Mouse (Mus musculus) gastrocnemius, postnatal 36 days (tissue): Measurements from ENCODE around the gene Gas7. TPM values are rescaled to one million over a fixed set of nuclear protein-coding genes. Genes with fewer than 3 reads are reported as not detected.

Source experiments
- DNase-seq, 2 experiments: peaks; one replicate each; pipeline ENCODE4 v3.0.0; 2022
- intact Hi-C: fragments of 180-260 bp; cut with DNase I; formaldehyde crosslinking; loops from one replicate; pipeline ENCODE4 v1.15.1; 2025
- total RNA-seq, 2 experiments: library from RNA; stranded (reverse); gene quantifications; 2 replicates each; pipeline ENCODE4 v1.2.3; 2021

The Gas7 gene
- total RNA-seq, 2 experiments from 2014 or later, result 6.9 to 10.2 TPM

GRCm38 (mm10) chr11:67564003-67564637 is 108.9 kb downstream of the Gas7 start:
- no peak for DNase-seq
- intact Hi-C loops, result no loop called here

GRCm38 (mm10) chr11:67565512-67565911 is 110.3 kb downstream of the Gas7 start:
- intact Hi-C loops, result no loop called here
- DNase-seq, result no peak

GRCm38 (mm10) chr11:67566704-67567103 is 111.5 kb downstream of the Gas7 start:
- no peak for DNase-seq
- intact Hi-C loops, result no loop called here

GRCm38 (mm10) chr11:67567184-67567583 is 111.9 kb downstream of the Gas7 start:
- intact Hi-C loops, result no loop called here
- no peak for DNase-seq

GRCm38 (mm10) chr11:67567991-67568390 is 112.8 kb downstream of the Gas7 start:
- DNase-seq, result no peak
- intact Hi-C loops, result no loop called here

- intact Hi-C loops, result no loop called here
- DNase-seq, result peak in 1 of 2 experiments; percentile 35
These were observed 113.6 kb downstream of the Gas7 start for GRCm38 (mm10) chr11:67568815-67569214.

- intact Hi-C loops, result no loop called here
- peak in 1 of 2 experiments; percentile 45 for DNase-seq
These were observed 115.7 kb downstream of the Gas7 start for GRCm38 (mm10) chr11:67570947-67571346.

GRCm38 (mm10) chr11:67574344-67574743 is 119.1 kb downstream of the Gas7 start:
- intact Hi-C loops, result loop anchor here (2.0 kb wide), 1 partner anchor 72 kb away; no protein-coding TSS in a partner anchor
- DNase-seq, result no peak

- no peak for DNase-seq
- intact Hi-C loops, result loop anchor here (5.0 kb wide), 1 partner anchor 50 kb away; no protein-coding TSS in a partner anchor
These were observed 122.2 kb downstream of the Gas7 start for GRCm38 (mm10) chr11:67577472-67577871.

- DNase-seq, result no peak
- intact Hi-C loops, result loop anchor here (5.0 kb wide), 1 partner anchor 49 kb away; no protein-coding TSS in a partner anchor
These were observed 122.8 kb downstream of the Gas7 start for GRCm38 (mm10) chr11:67577994-67578393.

- intact Hi-C loops, result loop anchor here (5.0 kb wide), 1 partner anchor 48 kb away; no protein-coding TSS in a partner anchor
- no peak for DNase-seq
These were observed 123.9 kb downstream of the Gas7 start for GRCm38 (mm10) chr11:67579136-67579535.

- DNase-seq, result no peak
- intact Hi-C loops, result no loop called here
These were observed 126.3 kb downstream of the Gas7 start for GRCm38 (mm10) chr11:67581549-67581948.

- no peak for DNase-seq
- intact Hi-C loops, result no loop called here
These were observed 127.3 kb downstream of the Gas7 start for GRCm38 (mm10) chr11:67582570-67582969.

- no peak for DNase-seq
- intact Hi-C loops, result no loop called here
These were observed 129.8 kb downstream of the Gas7 start for GRCm38 (mm10) chr11:67585016-67585415.

- no peak for DNase-seq
- intact Hi-C loops, result no loop called here
These were observed 130.4 kb downstream of the Gas7 start for GRCm38 (mm10) chr11:67585629-67586028.

- intact Hi-C loops, result no loop called here
- peak in 1 of 2 experiments; percentile 23 for DNase-seq
These were observed 131.2 kb downstream of the Gas7 start for GRCm38 (mm10) chr11:67586231-67586994.

- DNase-seq, result no peak
- intact Hi-C loops, result no loop called here
These were observed 133.1 kb downstream of the Gas7 start for GRCm38 (mm10) chr11:67588196-67588827.

GRCm38 (mm10) chr11:67588828-67589314 is 133.6 kb downstream of the Gas7 start:
- intact Hi-C loops, result no loop called here
- DNase-seq, result peak in 1 of 2 experiments; percentile 28

- DNase-seq, result no peak
- intact Hi-C loops, result no loop called here
These were observed 141.0 kb downstream of the Gas7 start for GRCm38 (mm10) chr11:67596233-67596632.

- intact Hi-C loops, result no loop called here
- DNase-seq, result no peak
These were observed 141.6 kb downstream of the Gas7 start for GRCm38 (mm10) chr11:67596856-67597255.

GRCm38 (mm10) chr11:67597388-67597787 is 142.2 kb downstream of the Gas7 start:
- intact Hi-C loops, result no loop called here
- DNase-seq, result no peak
